9 mouse cellular contexts compared by ENCODE assay signal in the genomic region with DNA sequence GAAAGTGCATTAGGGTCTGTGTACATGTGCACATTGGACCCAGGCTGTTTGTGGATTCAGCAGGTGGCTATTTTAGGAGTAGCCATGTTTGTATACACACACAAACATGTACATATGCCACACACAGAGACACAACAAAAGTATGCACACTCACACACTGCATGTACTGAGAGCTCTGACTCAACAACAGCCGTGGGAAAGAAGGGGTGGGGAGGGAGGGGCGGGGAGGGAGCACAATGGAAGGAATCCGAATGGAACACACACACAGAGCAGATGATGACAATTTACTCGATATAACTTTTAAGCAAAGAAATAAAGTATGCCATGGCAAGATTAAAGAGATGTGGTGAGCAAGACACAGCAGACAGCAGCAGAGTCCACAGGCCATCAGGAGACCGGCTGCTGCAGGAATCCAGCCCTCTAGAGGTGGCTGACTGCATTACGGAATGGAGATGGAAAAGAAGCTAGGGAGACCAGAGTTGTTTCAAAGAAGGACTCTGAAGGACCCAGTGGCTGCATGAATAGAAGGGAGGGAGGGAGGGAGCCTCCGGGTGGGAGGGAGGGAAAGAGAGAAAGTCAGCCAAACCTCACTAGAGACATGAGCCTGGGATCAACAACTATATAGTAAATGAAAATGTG.
DNase-seq lines count a peak whose midpoint lies in the region; ATAC-seq and TF ChIP-seq lines count a peak whose summit lies in the region.
"Had no signal": no experiment of that assay in that cellular context is flagged by ENCODE, and none has a peak within 500 bp of the region (broad histone marks: within the 10 kb centered on the region; RNA-seq: fewer than 3 reads in every experiment).

No protein-coding gene starts in this region.

- peaks cover 37% of the 10 kb centered on the region for H3K4me1 ChIP-seq in forebrain, embryonic 10.5 days
- H3K4me1 ChIP-seq in kidney, embryonic 16.5 days (ENCODE audit: insufficient read depth, low read length) = peaks cover 18% of the 10 kb centered on the region; the same call in 1 of the 2 replicates
- H3K4me1 ChIP-seq in midbrain, embryonic 15.5 days = no peaks in the 10 kb centered on the region

- DNase-seq in left cerebral cortex, adult 2 months (ENCODE audit: extremely low spot score in 1 of 2, low spot score in 2 of 2) = peak in 1 of 2 experiments; percentile 32
- no peak for DNase-seq in left cerebral cortex, adult 8-10 months (ENCODE audit: low spot score in 2 of 2)
- peak; percentile 31 to 56 for DNase-seq in adrenal gland, postnatal 36 days
- DNase-seq in forebrain, embryonic 10.5 days (ENCODE audit: extremely low spot score, low spot score) = peak; percentile 56
- DNase-seq in thymus, postnatal 25 days = no peak

- peak; percentile 71; the same call in 1 of the 2 replicates for ATAC-seq in kidney, embryonic 16.5 days (ENCODE audit: low FRiP score, low TSS enrichment)
- ATAC-seq in midbrain, embryonic 15.5 days (replicated peaks) = peak; percentile 73

- no peak overlapping the region for H3K4me2 ChIP-seq in kidney, embryonic 16.5 days (replicated peaks; ENCODE audit: low read depth, low read length)
- H3K4me2 ChIP-seq in midbrain, embryonic 15.5 days = no peak overlapping the region

- no peak overlapping the region for H3K4me3 ChIP-seq in left cerebral cortex, adult 2 months
- no peak overlapping the region for H3K4me3 ChIP-seq in forebrain, embryonic 10.5 days
- no peak overlapping the region for H3K4me3 ChIP-seq in kidney, embryonic 16.5 days (ENCODE audit: low read length)
- H3K4me3 ChIP-seq in midbrain, embryonic 15.5 days = no peak overlapping the region
- H3K4me3 ChIP-seq: erythroblast, embryonic 14.5 days; myocyte had no signal

- H3K27ac ChIP-seq in left cerebral cortex, adult 2 months = no peak overlapping the region
- no peak overlapping the region for H3K27ac ChIP-seq in forebrain, embryonic 10.5 days
- H3K27ac ChIP-seq in kidney, embryonic 16.5 days (ENCODE audit: low read length) = no peak overlapping the region
- H3K27ac ChIP-seq in midbrain, embryonic 15.5 days = no peak overlapping the region

- no peaks in the 10 kb centered on the region for H3K9me3 ChIP-seq in forebrain, embryonic 10.5 days
- H3K9me3 ChIP-seq in kidney, embryonic 16.5 days (ENCODE audit: low read length) = no peaks in the 10 kb centered on the region
- no peaks in the 10 kb centered on the region for H3K9me3 ChIP-seq in midbrain, embryonic 15.5 days

- 32% methylated on average over 7 of the region's 7 CpGs for WGBS in forebrain, embryonic 10.5 days
- WGBS in kidney, embryonic 16.5 days = 37% methylated on average over 7 of the region's 7 CpGs
- 21% methylated on average over 7 of the region's 7 CpGs for WGBS in midbrain, embryonic 15.5 days

- no peaks in the 10 kb centered on the region for H3K27me3 ChIP-seq in forebrain, embryonic 10.5 days (ENCODE audit: poor library complexity, severe bottlenecking)
- H3K27me3 ChIP-seq in kidney, embryonic 16.5 days (ENCODE audit: insufficient read depth, low read length) = no peaks in the 10 kb centered on the region
- no peaks in the 10 kb centered on the region for H3K27me3 ChIP-seq in midbrain, embryonic 15.5 days (replicated peaks)

- H3K9ac ChIP-seq in kidney, embryonic 16.5 days (replicated peaks; ENCODE audit: low read length) = no peak overlapping the region
- H3K9ac ChIP-seq in midbrain, embryonic 15.5 days = no peak overlapping the region

- intact Hi-C loops in left cerebral cortex, adult 2 months (cut with DNase I) = no loop called here

- TF ChIP-seq CTCF in left cerebral cortex, adult 2 months (IDR thresholded peaks at IDR 0.05) = peak; percentile 53

- H3K36me3 ChIP-seq in forebrain, embryonic 10.5 days (replicated peaks) = no peaks in the 10 kb centered on the region
- H3K36me3 ChIP-seq in kidney, embryonic 16.5 days (ENCODE audit: insufficient read depth, low read length) = no peaks in the 10 kb centered on the region
- no peaks in the 10 kb centered on the region for H3K36me3 ChIP-seq in midbrain, embryonic 15.5 days (replicated peaks)

Comparison
In these comparisons a context has a peak if more than half of its experiments do, and no peak if none do; other contexts are left out.
1. DNase-seq: peak in adrenal gland, postnatal 36 days (2 of 2) and forebrain, embryonic 10.5 days (single experiment); none in left cerebral cortex, adult 8-10 months (0 of 2) and thymus, postnatal 25 days (single experiment).